Mouse (Mus musculus) gastrocnemius, postnatal 10 days (tissue): Measurements from ENCODE around the gene Rnd2. TPM values are rescaled to one million over a fixed set of nuclear protein-coding genes. Genes with fewer than 3 reads are reported as not detected.
A peak's percentile ranks its signal among the peaks of the same experiment; 100 is the strongest.
"Not testable (repeated sequence)": the region's sequence is repeated elsewhere in the genome, so short reads cannot be mapped to it uniquely, and the experiment has no call there.

Experiments used
- DNase-seq: peaks from one replicate; pipeline ENCODE4 v3.0.0; 2021; ENCODE audit warnings: mixed read lengths
- total RNA-seq, 2 experiments: library from RNA; stranded (reverse); gene quantifications; 2 replicates each; pipeline ENCODE4 v1.2.3; 2021

Rnd2 gene
- total RNA-seq, 2 experiments from 2014 or later: 5.0 to 5.8 TPM

GRCm38 (mm10) chr11:101446860-101447259 lies 17.9 kb upstream of the Rnd2 start:
- DNase-seq: not testable (repeated sequence)

GRCm38 (mm10) chr11:101447786-101448185 lies 17.0 kb upstream of the Rnd2 start:
- DNase-seq: no peak

GRCm38 (mm10) chr11:101448274-101448746 lies 16.5 kb upstream of the Rnd2 start, which contains the start of gene Ifi35:
Gene Ifi35 (plus strand): TSS chr11:101448407.
- peak; percentile 58 for DNase-seq

GRCm38 (mm10) chr11:101448899-101449298 lies 15.9 kb upstream of the Rnd2 start:
- DNase-seq: no peak

GRCm38 (mm10) chr11:101449596-101449995 lies 15.2 kb upstream of the Rnd2 start:
- not testable (repeated sequence) for DNase-seq

- no peak for DNase-seq
Observed at GRCm38 (mm10) chr11:101450394-101450793, 14.4 kb upstream of the Rnd2 start.

GRCm38 (mm10) chr11:101451536-101451935 lies 13.3 kb upstream of the Rnd2 start:
- DNase-seq: no peak

GRCm38 (mm10) chr11:101452093-101452774 lies 12.6 kb upstream of the Rnd2 start:
- DNase-seq: no peak

GRCm38 (mm10) chr11:101454702-101455101 lies 10.1 kb upstream of the Rnd2 start:
- DNase-seq: no peak

GRCm38 (mm10) chr11:101455627-101456026 lies 9.2 kb upstream of the Rnd2 start:
- no peak for DNase-seq

GRCm38 (mm10) chr11:101457631-101458030 lies 7.2 kb upstream of the Rnd2 start:
- DNase-seq: no peak

- no peak for DNase-seq
Observed at GRCm38 (mm10) chr11:101458217-101458616, 6.6 kb upstream of the Rnd2 start.

- no peak for DNase-seq
Observed at GRCm38 (mm10) chr11:101459716-101460115, 5.1 kb upstream of the Rnd2 start.

- DNase-seq: no peak
Observed at GRCm38 (mm10) chr11:101460321-101460720, 4.5 kb upstream of the Rnd2 start.

GRCm38 (mm10) chr11:101462141-101462540 lies 2.7 kb upstream of the Rnd2 start:
- no peak for DNase-seq

- DNase-seq: no peak
Observed at GRCm38 (mm10) chr11:101462583-101463440, 2.0 kb upstream of the Rnd2 start.

- DNase-seq: peak; percentile 72
Observed at GRCm38 (mm10) chr11:101465101-101465868, 486 bp downstream of the Rnd2 start.

- DNase-seq: peak; percentile 76
Observed at GRCm38 (mm10) chr11:101465869-101466551, 1.2 kb downstream of the Rnd2 start, which contains the start of gene Vat1. Gene Vat1 (minus strand): TSS chr11:101466230.

GRCm38 (mm10) chr11:101466552-101466950 lies 1.8 kb downstream of the Rnd2 start:
- DNase-seq: not testable (repeated sequence)

- DNase-seq: peak; percentile 72
Observed at GRCm38 (mm10) chr11:101467477-101468262, 2.9 kb downstream of the Rnd2 start.

- DNase-seq: no peak
Observed at GRCm38 (mm10) chr11:101468263-101468688, 3.5 kb downstream of the Rnd2 start.
